Mouse (Mus musculus) MEL (cell line): ENCODE data around the gene Olfr548-ps1. TPM values are rescaled to one million over a fixed set of nuclear protein-coding genes. Genes with fewer than 3 reads are reported as not detected.

Experiments used
- DNase-seq: peaks from one replicate; pipeline ENCODE4 v3.0.0; 2011; ENCODE audit warnings: low read depth, low spot score
- H3K27ac ChIP-seq: 2 replicates; pipeline ENCODE4 v1.5.1; 2012; ENCODE audit warnings: low read depth, mild to moderate bottlenecking, control low read depth, low read length, moderate library complexity; ENCODE audit not compliant: control insufficient read depth
- H3K27me3 ChIP-seq, 2 experiments: fragments of 150-350 bp in 1 of 2; sonication (generic) in 1 of 2; 2 replicates each; pipeline ENCODE4 v1.6.1; 2012; ENCODE audit warnings: low read length in 2 of 2, mild to moderate bottlenecking in 2 of 2, improper control_type of control experiment in 1 of 2, moderate library complexity in 1 of 2; ENCODE audit not compliant: insufficient read depth in 2 of 2, control insufficient read depth in 1 of 2
- H3K36me3 ChIP-seq, 2 experiments: 2 replicates each; pipeline ENCODE4 v1.6.1; 2012 to 2014; ENCODE audit warnings: low read length in 2 of 2, improper control_type of control experiment in 1 of 2, inconsistent platforms in 1 of 2, mild to moderate bottlenecking in 1 of 2; ENCODE audit not compliant: insufficient read depth in 2 of 2, control insufficient read depth in 1 of 2
- H3K4me1 ChIP-seq, 2 experiments: fragments of 150-350 bp in 1 of 2; sonication (generic) in 1 of 2; 2 replicates each; pipeline ENCODE4 v1.6.1; 2012; ENCODE audit warnings: low read length in 2 of 2, improper control_type of control experiment in 1 of 2, mild to moderate bottlenecking in 1 of 2; ENCODE audit not compliant: insufficient read depth in 2 of 2, control insufficient read depth in 1 of 2
- H3K4me3 ChIP-seq, 2 experiments: fragments of 150-350 bp in 1 of 2; sonication (generic) in 1 of 2; 2 replicates each; pipeline ENCODE4 v1.5.1; 2012; ENCODE audit warnings: low read depth in 2 of 2, low read length in 2 of 2, mild to moderate bottlenecking in 2 of 2, moderate library complexity in 2 of 2, control low read depth in 1 of 2, improper control_type of control experiment in 1 of 2; ENCODE audit not compliant: control insufficient read depth in 1 of 2, insufficient read depth in 1 of 2
- H3K79me2 ChIP-seq: 2 replicates; pipeline ENCODE4 v1.6.1; 2012; ENCODE audit warnings: mild to moderate bottlenecking, low read length, moderate library complexity; ENCODE audit not compliant: control insufficient read depth, poor library complexity, insufficient read depth
- H3K9ac ChIP-seq: 2 replicates; pipeline ENCODE4 v1.6.1; 2012; ENCODE audit warnings: low read depth, mild to moderate bottlenecking, control low read depth, low read length, moderate library complexity; ENCODE audit not compliant: control insufficient read depth, poor library complexity, severe bottlenecking
- H3K9me3 ChIP-seq: fragments of 150-350 bp; sonication (generic); replicated peaks from 2 replicates; pipeline ENCODE4 v1.6.1; 2012; ENCODE audit warnings: mild to moderate bottlenecking, low read length, improper control_type of control experiment, moderate library complexity; ENCODE audit not compliant: insufficient read depth
- CHD1 ChIP-seq: IDR thresholded peaks from 2 replicates; pipeline ENCODE4 v1.6.1; 2012; ENCODE audit warnings: low read depth, mild to moderate bottlenecking, inconsistent platforms, low read length, improper control_type of control experiment
- CHD2 ChIP-seq: IDR thresholded peaks from 2 replicates; pipeline ENCODE4 v1.6.1; 2011; ENCODE audit warnings: low read length, improper control_type of control experiment
- CTCF ChIP-seq, 3 experiments: IDR thresholded peaks in 2 of 3; conservative IDR thresholded peaks in 1 of 3; 2 replicates each; pipeline ENCODE4 v1.5.1; 2011 to 2012; ENCODE audit warnings: low read length in 3 of 3, low read depth in 2 of 3, mild to moderate bottlenecking in 2 of 3, improper control_type of control experiment in 1 of 3, inconsistent platforms in 1 of 3, mixed read lengths in 1 of 3, moderate library complexity in 1 of 3; ENCODE audit not compliant: control insufficient read depth in 1 of 3, insufficient read depth in 1 of 3, poor library complexity in 1 of 3, severe bottlenecking in 1 of 3
- E2F4 ChIP-seq: IDR thresholded peaks from 2 replicates; pipeline ENCODE4 v1.6.1; 2011; ENCODE audit warnings: low read depth, low read length, improper control_type of control experiment, borderline replicate concordance
- ELF1 ChIP-seq: IDR thresholded peaks from 2 replicates; pipeline ENCODE4 v1.6.1; 2014; ENCODE audit warnings: low read depth, mild to moderate bottlenecking, inconsistent platforms, low read length, improper control_type of control experiment, moderate library complexity
- ETS1 ChIP-seq: IDR thresholded peaks from 2 replicates; pipeline ENCODE4 v1.6.1; 2012; ENCODE audit warnings: low read depth, mild to moderate bottlenecking, inconsistent platforms, low read length, improper control_type of control experiment, moderate library complexity
- HCFC1 ChIP-seq: IDR thresholded peaks from 2 replicates; pipeline ENCODE4 v1.6.1; 2012; ENCODE audit warnings: low read depth, mild to moderate bottlenecking, inconsistent platforms, low read length, improper control_type of control experiment, moderate library complexity
- JUND ChIP-seq: IDR thresholded peaks from 2 replicates; pipeline ENCODE4 v1.6.1; 2011; ENCODE audit warnings: low read depth, mild to moderate bottlenecking, improper control_type of control experiment, low read length
- KAT2A ChIP-seq: conservative IDR thresholded peaks from 2 replicates; pipeline ENCODE4 v1.6.1; 2012; ENCODE audit warnings: low read depth, low read length, improper control_type of control experiment, inconsistent platforms
- MAZ ChIP-seq: IDR thresholded peaks from 2 replicates; pipeline ENCODE4 v1.6.1; 2012; ENCODE audit warnings: low read depth, mild to moderate bottlenecking, inconsistent platforms, low read length, improper control_type of control experiment
- MEF2A ChIP-seq: IDR thresholded peaks from 2 replicates; pipeline ENCODE4 v1.6.1; 2014; ENCODE audit warnings: low read depth, mild to moderate bottlenecking, inconsistent platforms, low read length, improper control_type of control experiment; ENCODE audit not compliant: poor library complexity, insufficient replicate concordance, severe bottlenecking; ENCODE audit errors: extremely low read depth
- MXI1 ChIP-seq: IDR thresholded peaks from 2 replicates; pipeline ENCODE4 v1.6.1; 2011; ENCODE audit warnings: mild to moderate bottlenecking, low read depth, low read length, improper control_type of control experiment
- MYC ChIP-seq: IDR thresholded peaks from 2 replicates; pipeline ENCODE4 v1.6.1; 2011; ENCODE audit warnings: low read depth, mild to moderate bottlenecking, low read length, improper control_type of control experiment, moderate library complexity
- POLR2A ChIP-seq, 2 experiments: IDR thresholded peaks; 2 replicates each; pipeline ENCODE4 v1.6.1; 2011 to 2012; ENCODE audit warnings: low read length in 2 of 2, mild to moderate bottlenecking in 2 of 2, control low read depth in 1 of 2, improper control_type of control experiment in 1 of 2, low read depth in 1 of 2, moderate library complexity in 1 of 2; ENCODE audit not compliant: control insufficient read depth in 1 of 2, insufficient read depth in 1 of 2, poor library complexity in 1 of 2
- POLR2AphosphoS5 ChIP-seq: IDR thresholded peaks from 2 replicates; pipeline ENCODE4 v1.6.1; 2012; ENCODE audit warnings: low read depth, borderline replicate concordance, mild to moderate bottlenecking, inconsistent platforms, low read length, moderate library complexity, mixed read lengths
- RCOR1 ChIP-seq: IDR thresholded peaks from 2 replicates; pipeline ENCODE4 v1.6.1; 2012; ENCODE audit warnings: low read depth, mild to moderate bottlenecking, inconsistent platforms, low read length, improper control_type of control experiment
- SIN3A ChIP-seq: IDR thresholded peaks from 2 replicates; pipeline ENCODE4 v1.6.1; 2012; ENCODE audit warnings: low read length, improper control_type of control experiment, inconsistent platforms
- SMC3 ChIP-seq: IDR thresholded peaks from 2 replicates; pipeline ENCODE4 v1.6.1; 2011; ENCODE audit warnings: low read depth, low read length, improper control_type of control experiment
- TAL1 ChIP-seq: IDR thresholded peaks from 2 replicates; pipeline ENCODE4 v1.6.1; 2012; ENCODE audit warnings: mild to moderate bottlenecking, inconsistent platforms, low read length, moderate library complexity, mixed read lengths
- UBTF ChIP-seq: IDR thresholded peaks from 2 replicates; pipeline ENCODE4 v1.6.1; 2012; ENCODE audit warnings: low read depth, mild to moderate bottlenecking, inconsistent platforms, low read length, improper control_type of control experiment, moderate library complexity, borderline replicate concordance; ENCODE audit not compliant: insufficient read depth
- USF2 ChIP-seq, 2 experiments: IDR thresholded peaks; 2 replicates each; pipeline ENCODE4 v1.6.1; 2011 to 2012; ENCODE audit warnings: improper control_type of control experiment in 2 of 2, low read length in 2 of 2, borderline replicate concordance in 1 of 2, inconsistent platforms in 1 of 2, low read depth in 1 of 2, mild to moderate bottlenecking in 1 of 2; ENCODE audit not compliant: insufficient read depth in 1 of 2
- polyA plus RNA-seq, 2 experiments: library from polyadenylated mRNA; stranded (reverse) in 1 of 2; unstranded in 1 of 2; fragments of >175 nt in 1 of 2; fragments of >200 nt in 1 of 2; gene quantifications; 2 replicates each; pipeline versions ENCODE4 v1.2.1 to v1.2.4; 2012; ENCODE audit warnings: low replicate concordance in 2 of 2, low read depth in 1 of 2; ENCODE audit not compliant: insufficient read length in 2 of 2, insufficient read depth in 1 of 2, missing spikeins in 1 of 2
- total RNA-seq: library from RNA; depleted of rRNA; stranded (reverse); fragments of 300-350 nt; gene quantifications from 2 replicates; pipeline ENCODE4 v1.2.3, GENCODE M21; 2012

Gene Olfr548-ps1
- total and polyA plus RNA-seq, 3 experiments: not detected

DNA sequence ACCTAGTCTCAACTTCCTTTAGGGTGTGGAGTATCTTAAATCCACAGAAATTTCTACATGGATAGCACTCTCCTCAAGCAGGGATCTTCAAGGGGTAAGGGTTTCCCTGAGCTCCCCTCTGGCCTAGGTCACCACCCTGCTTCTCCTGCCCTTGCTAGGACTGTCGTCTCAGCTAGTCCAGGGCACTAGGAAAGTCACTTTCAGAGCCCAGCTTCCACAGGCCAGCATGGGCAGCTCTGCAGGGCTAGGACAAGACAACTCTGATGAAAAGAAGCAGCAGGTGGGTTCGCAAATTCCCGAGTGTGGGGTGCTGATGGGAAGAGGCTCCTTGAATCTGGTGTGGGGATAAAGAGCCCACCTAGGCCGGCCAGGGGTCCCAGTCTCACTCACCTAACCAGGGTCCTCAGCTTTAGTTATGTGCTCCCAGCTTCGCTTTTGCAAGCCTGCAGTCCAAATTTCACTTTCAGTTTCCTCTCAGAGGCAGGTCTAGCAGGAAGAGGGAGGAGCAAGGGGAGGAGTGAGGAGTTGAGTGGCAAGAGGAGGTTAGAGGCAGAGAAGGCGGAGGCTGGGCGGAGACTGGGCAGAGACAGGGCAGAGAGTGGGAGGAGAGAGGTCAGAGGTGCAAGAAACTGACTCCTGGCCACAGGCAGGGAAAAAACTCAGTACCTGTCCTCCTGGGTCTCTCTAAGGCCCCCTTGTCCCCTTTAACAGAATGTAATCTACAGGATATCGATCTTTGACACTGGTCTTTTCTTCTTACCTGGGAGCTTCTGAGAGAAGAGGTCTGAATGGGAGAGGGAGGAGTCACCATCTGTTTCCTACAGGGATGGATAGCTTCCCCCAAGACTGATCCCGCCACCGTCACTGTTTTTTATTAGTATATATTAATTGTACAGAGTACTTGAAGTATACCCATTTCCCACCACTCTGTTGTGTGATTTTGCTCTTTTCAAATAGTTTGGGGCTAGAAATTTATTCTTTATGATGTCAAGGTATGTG lies 24.6 kb downstream of the Olfr548-ps1 start, which contains the start of gene Trim21:
Gene Trim21, minus strand, starts transcription at position 488 of the 999 bp plus-strand sequence.
- H3K9ac ChIP-seq: peak within 1 kb of the TSS; percentile 67
- no peak within 1 kb of the TSS for H3K27ac ChIP-seq
- no peaks in the 10 kb centered on the region for H3K79me2 ChIP-seq
- peak; percentile 64 for TF ChIP-seq MXI1
- TF ChIP-seq POLR2A (IDR thresholded peaks at IDR 0.05; ENCODE audit: control insufficient read depth in 1 of 2, insufficient read depth in 1 of 2, low read depth in 1 of 2, low read length in 2 of 2, poor library complexity in 1 of 2): peak in 1 of 2 experiments; percentile 40; a peak in 1 of 4 replicates
- peak; percentile 70 for TF ChIP-seq ELF1
- peak; percentile 55 for TF ChIP-seq ETS1
- TF ChIP-seq MAZ: no peak
- TF ChIP-seq CHD1: no peak
- peak; percentile 86 for TF ChIP-seq SIN3A
- TF ChIP-seq HCFC1: peak; percentile 46; the same call in 1 of the 2 replicates
- H3K27me3 ChIP-seq: no peaks in the 10 kb centered on the region; a peak in 1 of 4 replicates
- H3K4me3 ChIP-seq: peak within 1 kb of the TSS; percentile 73 to 100
- H3K9me3 ChIP-seq: no peaks in the 10 kb centered on the region
- no peaks in the 10 kb centered on the region; a peak in 1 of 4 replicates for H3K36me3 ChIP-seq
- H3K4me1 ChIP-seq: no peaks in the 10 kb centered on the region; a peak in 1 of 4 replicates
- peak; percentile 94 for DNase-seq

DNA sequence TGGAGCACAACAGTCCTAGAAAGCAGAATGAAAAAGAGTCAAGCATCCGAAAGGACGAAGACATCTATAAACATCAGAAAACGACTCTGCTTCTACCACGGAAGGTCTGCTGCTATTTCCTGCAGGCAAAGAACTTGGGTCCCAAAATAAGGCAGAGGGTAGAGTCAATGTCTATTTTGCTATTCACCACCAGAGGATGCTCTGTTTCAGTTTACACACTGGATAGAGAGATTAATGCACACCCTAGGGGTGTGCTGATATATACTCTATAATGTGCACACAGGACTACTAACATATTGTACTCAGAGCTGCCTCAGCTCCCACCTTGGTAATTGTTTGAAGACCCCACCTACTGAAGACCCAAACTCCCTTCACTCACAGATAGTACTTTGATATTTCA lies 25.5 kb downstream of the Olfr548-ps1 start:
- TF ChIP-seq CTCF (IDR thresholded peaks at IDR 0.05 in 2 of 3, conservative IDR thresholded peaks at IDR 0.05 in 1 of 3; ENCODE audit: control insufficient read depth in 1 of 3, insufficient read depth in 1 of 3, low read depth in 2 of 3, low read length in 3 of 3, poor library complexity in 1 of 3, severe bottlenecking in 1 of 3) (peak in 2 of 3 experiments; percentile 32 to 47; a peak in 3 of 6 replicates), ETS1 (no peak), SMC3 (peak; percentile 20; the same call in 1 of the 2 replicates)
- H3K4me1 ChIP-seq: no peaks in the 10 kb centered on the region; a peak in 1 of 4 replicates
- no peak overlapping the region for H3K4me3 ChIP-seq
- H3K27ac ChIP-seq: no peak overlapping the region
- DNase-seq: peak; percentile 21
- H3K27me3 ChIP-seq: no peaks in the 10 kb centered on the region; a peak in 1 of 4 replicates
- H3K36me3 ChIP-seq: no peaks in the 10 kb centered on the region; a peak in 1 of 4 replicates
- no peaks in the 10 kb centered on the region for H3K79me2 ChIP-seq
- no peaks in the 10 kb centered on the region for H3K9me3 ChIP-seq
- H3K9ac ChIP-seq: no peak overlapping the region

DNA sequence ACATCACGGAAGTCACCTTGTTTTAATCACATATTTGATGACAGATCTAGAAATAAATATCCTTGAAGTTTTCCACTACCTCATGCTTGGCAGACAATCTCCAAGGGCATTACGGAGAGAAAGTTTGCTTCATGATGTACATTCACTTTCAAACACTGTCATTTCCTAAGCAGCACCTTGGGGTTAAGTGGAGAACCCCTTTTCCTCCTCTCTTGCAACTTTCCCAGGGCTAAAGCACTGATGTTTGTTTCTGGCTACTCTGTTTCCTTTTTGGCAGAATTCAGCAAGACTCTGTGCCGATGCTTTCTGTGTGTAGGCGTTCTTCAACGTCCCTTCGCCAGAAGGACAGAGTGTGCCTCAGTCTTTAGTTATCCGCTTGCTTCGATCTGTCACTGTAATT lies 30.4 kb downstream of the Olfr548-ps1 start, which contains the start of gene Olfr550:
Gene Olfr550, plus strand, starts transcription at position 301 of the 400 bp plus-strand sequence.
- no peak within 1 kb of the TSS for H3K9ac ChIP-seq
- no peaks in the 10 kb centered on the region for H3K4me1 ChIP-seq
- no peaks in the 10 kb centered on the region for H3K9me3 ChIP-seq
- no peaks in the 10 kb centered on the region for H3K36me3 ChIP-seq
- H3K27ac ChIP-seq: no peak within 1 kb of the TSS
- no peak for DNase-seq
- H3K79me2 ChIP-seq: no peaks in the 10 kb centered on the region
- H3K4me3 ChIP-seq: no peak within 1 kb of the TSS
- peaks cover 0 to 2% of the 10 kb centered on the region in 2 experiments; a peak in 3 of 4 replicates for H3K27me3 ChIP-seq
- no peak for TF ChIP-seq E2F4
- no peak for TF ChIP-seq RCOR1
- no peak for TF ChIP-seq TAL1
- no peak for TF ChIP-seq POLR2AphosphoS5
- no peak for TF ChIP-seq HCFC1
- no peak for TF ChIP-seq MXI1
- TF ChIP-seq MEF2A: no peak
- no peak for TF ChIP-seq JUND
- TF ChIP-seq CHD2: no peak
- no peak for TF ChIP-seq CTCF (IDR thresholded peaks at IDR 0.05 in 2 of 3, conservative IDR thresholded peaks at IDR 0.05 in 1 of 3; ENCODE audit: control insufficient read depth in 1 of 3, insufficient read depth in 1 of 3, low read depth in 2 of 3, low read length in 3 of 3, poor library complexity in 1 of 3, severe bottlenecking in 1 of 3)
- TF ChIP-seq UBTF: no peak
- no peak for TF ChIP-seq MYC
- no peak for TF ChIP-seq USF2 (IDR thresholded peaks at IDR 0.05; ENCODE audit: borderline replicate concordance in 1 of 2, insufficient read depth in 1 of 2, low read depth in 1 of 2, low read length in 2 of 2)
- TF ChIP-seq SIN3A: no peak
- TF ChIP-seq KAT2A: no peak
- TF ChIP-seq CHD1: no peak
